Mouse (Mus musculus) midbrain, postnatal 0 days (tissue): ENCODE results near the gene Cnot2. TPM values are rescaled to one million over a fixed set of nuclear protein-coding genes. Genes with fewer than 3 reads are reported as not detected.

Source experiments
- ATAC-seq: fragments of 200-750 bp; cut with Nextera tagmentation; 2 replicates; pipeline ENCODE4 v1.8.0; 2017; ENCODE audit warnings: moderate number of reproducible peaks, mild to moderate bottlenecking, moderate TSS enrichment, moderate library complexity; ENCODE audit not compliant: low FRiP score
- DNase-seq: peaks from one replicate; pipeline ENCODE4 v3.0.0-alpha.2; 2015; ENCODE audit warnings: low spot score
- H3K27ac ChIP-seq: fragments of 300-500 bp; sonication (generic); 2 replicates; pipeline ENCODE4 v1.5.1; 2014; ENCODE audit warnings: low read depth, mild to moderate bottlenecking, low read length, mixed read lengths
- H3K27me3 ChIP-seq: fragments of 300-500 bp; sonication (generic); 2 replicates; pipeline ENCODE4 v1.6.1; 2014; ENCODE audit warnings: low read length, control low read depth, mixed read lengths; ENCODE audit not compliant: insufficient read depth
- H3K36me3 ChIP-seq: fragments of 300-500 bp; sonication (generic); 2 replicates; pipeline ENCODE4 v1.6.1; 2014; ENCODE audit warnings: low read length, control low read depth, mixed read lengths; ENCODE audit not compliant: insufficient read depth
- H3K4me1 ChIP-seq: fragments of 300-500 bp; sonication (generic); 2 replicates; pipeline ENCODE4 v1.6.1; 2014; ENCODE audit warnings: mild to moderate bottlenecking, control low read depth, antibody characterized with exemption, low read length, mixed read lengths; ENCODE audit not compliant: insufficient read depth
- H3K4me2 ChIP-seq: fragments of 300-500 bp; sonication (generic); 2 replicates; pipeline ENCODE4 v1.6.1; 2014; ENCODE audit warnings: low read depth, mild to moderate bottlenecking, low read length, mixed read lengths; ENCODE audit not compliant: poor library complexity, severe bottlenecking
- H3K4me3 ChIP-seq: fragments of 300-500 bp; sonication (generic); 2 replicates; pipeline ENCODE4 v1.5.1; 2014; ENCODE audit warnings: low read depth, mild to moderate bottlenecking, low read length, moderate library complexity
- H3K9ac ChIP-seq: fragments of 300-500 bp; sonication (generic); replicated peaks from 2 replicates; pipeline ENCODE4 v1.6.1; 2014; ENCODE audit warnings: mild to moderate bottlenecking, low read length, moderate library complexity, mixed read lengths; ENCODE audit not compliant: poor library complexity, severe bottlenecking
- H3K9me3 ChIP-seq: fragments of 300-500 bp; sonication (generic); 2 replicates; pipeline ENCODE4 v1.6.1; 2016; ENCODE audit warnings: low read length, control low read depth
- CTCF ChIP-seq: IDR thresholded peaks from 2 replicates; pipeline ENCODE4 v1.5.1; 2016; ENCODE audit warnings: antibody characterized with exemption, mild to moderate bottlenecking
- WGBS: fragments of 180-500 bp; shearing (Covaris S2); extraction: QIAGEN DNeasy Blood & Tissue Kit; methylation state at CpG from one replicate; pipeline ENCODE4 v1.1.7; 2014; 5-methylcytosine and 5-hydroxymethylcytosine counted together
- microRNA-seq: library from miRNA; unstranded; fragments of <30 nt; microRNA quantifications from one replicate; pipeline ENCODE4, GENCODE M21; 2016; ENCODE audit warnings: borderline number of aligned reads
- polyA plus RNA-seq: library from polyadenylated mRNA; unstranded; fragments of >200 nt; fragmentation: Nextera tagmentation; extraction: Ambion mirVana; gene quantifications from 2 replicates; pipeline ENCODE4 v1.2.1, GENCODE M21; 2015
- total RNA-seq: library from RNA; depleted of rRNA; stranded (reverse); fragments of >200 nt; gene quantifications from 2 replicates; pipeline ENCODE4 v1.2.3, GENCODE M21; 2014; rRNA removed

Cnot2 gene
- total and polyA plus RNA-seq, 2 experiments from 2014 or later = 65.5 to 80.2 TPM

DNA sequence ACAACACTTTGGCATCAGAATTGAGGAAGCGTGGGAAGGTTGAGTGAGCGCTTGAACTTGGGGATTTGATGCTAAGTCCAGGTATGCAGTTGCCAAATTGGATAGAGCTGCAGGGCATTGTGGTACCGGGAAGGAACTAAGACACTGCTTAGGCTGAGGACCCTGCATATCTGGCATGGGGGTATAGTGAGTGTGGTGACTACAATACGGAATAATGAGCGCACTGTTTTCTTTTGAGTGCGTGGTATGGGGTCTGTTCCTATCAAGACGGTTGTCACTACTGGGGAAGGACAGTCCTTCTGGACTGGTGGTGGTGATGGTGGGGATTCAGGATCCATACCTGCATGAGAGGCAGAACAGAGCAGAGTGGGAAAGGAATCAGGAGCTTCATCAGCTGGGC lies 140.4 kb downstream of the Cnot2 start:
- DNase-seq (no peak), ATAC-seq (no peak)
- 95% methylated on average over 7 of the region's 7 CpGs for WGBS
- Histone ChIP-seq H3K4me2 (no peak overlapping the region), H3K4me3 (no peak overlapping the region), H3K36me3 (peaks cover 6% of the 10 kb centered on the region; the same call in 1 of the 2 replicates), H3K4me1 (no peaks in the 10 kb centered on the region), H3K27ac (no peak overlapping the region), H3K9me3 (no peaks in the 10 kb centered on the region), H3K9ac (no peak overlapping the region), H3K27me3 (no peaks in the 10 kb centered on the region)
- no peak for TF ChIP-seq CTCF

DNA sequence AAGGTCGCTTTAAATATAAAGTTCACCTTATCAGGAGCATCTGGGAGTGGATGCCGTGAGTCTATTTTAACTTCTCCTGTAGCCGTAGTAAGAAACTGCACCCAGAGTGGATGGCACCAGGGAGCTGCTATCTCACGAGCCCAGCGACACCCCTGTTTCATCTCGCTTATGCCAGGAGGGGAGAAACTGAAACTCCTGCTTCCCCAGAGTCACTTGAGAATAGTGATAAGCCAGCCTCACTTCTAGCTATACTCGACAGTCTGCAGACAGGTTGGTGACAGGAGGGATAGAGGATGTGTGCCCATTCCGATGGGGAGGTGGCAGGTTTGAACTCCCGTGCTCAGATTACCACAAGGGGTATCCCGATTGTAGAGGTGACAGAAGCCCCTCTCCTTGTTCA lies 141.2 kb downstream of the Cnot2 start:
- Histone ChIP-seq H3K9me3 (no peaks in the 10 kb centered on the region), H3K36me3 (peaks cover 5% of the 10 kb centered on the region; the same call in 1 of the 2 replicates), H3K27me3 (no peaks in the 10 kb centered on the region), H3K4me1 (no peaks in the 10 kb centered on the region), H3K27ac (no peak overlapping the region), H3K4me3 (no peak overlapping the region), H3K4me2 (no peak overlapping the region), H3K9ac (no peak overlapping the region)
- TF ChIP-seq CTCF = no peak
- DNase-seq = no peak
- WGBS = 94% methylated on average over 10 of the region's 10 CpGs
- no peak for ATAC-seq

DNA sequence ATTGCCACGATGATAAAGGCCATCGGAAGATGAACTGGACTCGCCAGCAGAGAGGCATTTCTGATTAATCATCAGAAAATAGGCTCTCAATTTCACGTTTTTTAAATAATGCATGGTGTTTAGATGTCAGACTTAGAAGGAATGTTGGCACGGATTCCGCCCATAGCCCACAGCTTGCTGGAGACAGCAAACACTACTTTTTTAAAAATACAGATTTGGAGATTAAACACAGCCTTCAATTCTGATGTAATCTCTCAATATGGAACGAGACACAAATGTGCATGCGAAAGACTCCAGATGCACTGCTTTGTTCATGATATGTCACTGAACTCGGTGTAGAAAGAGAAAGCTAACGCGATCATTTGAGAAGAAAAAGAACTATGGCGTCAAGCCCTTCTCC lies 145.9 kb downstream of the Cnot2 start:
- no peak for TF ChIP-seq CTCF
- 73% methylated on average over 12 of the region's 12 CpGs for WGBS

More for the DNA sequence above, 145.9 kb downstream of the Cnot2 start:
- Histone ChIP-seq H3K27ac (no peak overlapping the region), H3K9me3 (no peaks in the 10 kb centered on the region), H3K4me1 (no peaks in the 10 kb centered on the region), H3K4me3 (no peak overlapping the region), H3K36me3 (peaks cover 4% of the 10 kb centered on the region; the same call in 1 of the 2 replicates), H3K27me3 (no peaks in the 10 kb centered on the region), H3K4me2 (no peak overlapping the region), H3K9ac (no peak overlapping the region)
- ATAC-seq (no peak), DNase-seq (no peak)

Small RNAs within 50 kb of the gene (microRNA-seq; reads per million reads assigned to microRNA genes)
- not detected for gene Gm25190

Other genes starting within 250 kb of the Cnot2 start
- gene Kcnmb4, start 107.6 kb downstream of the Cnot2 start, total RNA-seq = 43.2 and 67.6 TPM in 2 replicates
- 19.8 and 21.7 TPM in 2 replicates for gene Kcnmb4, start 107.6 kb downstream of the Cnot2 start, polyA plus RNA-seq